Mouse (Mus musculus) C2C12 (cell line): ENCODE data around the gene Psmd9.

ENCODE experiments used
- CTCF ChIP-seq: IDR thresholded peaks from one replicate; pipeline ENCODE4 v1.5.1; 2011; ENCODE audit not compliant: control insufficient read depth, insufficient read depth, insufficient read length
- MAX ChIP-seq: IDR thresholded peaks from one replicate; pipeline ENCODE4 v1.6.1; 2011; ENCODE audit warnings: mild to moderate bottlenecking, control low read depth
- MYOD1 ChIP-seq: IDR thresholded peaks from one replicate; pipeline ENCODE4 v1.6.1; 2011; ENCODE audit warnings: low read depth; ENCODE audit not compliant: control insufficient read depth, insufficient read length
- USF1 ChIP-seq: IDR thresholded peaks from one replicate; pipeline ENCODE4 v1.6.1; 2011; ENCODE audit warnings: low read depth, mild to moderate bottlenecking, control low read depth, moderate library complexity

GRCm38 (mm10) chr5:123162942-123163341, 6.3 kb upstream of the Psmd9 start:
- TF ChIP-seq CTCF, result no peak
- no peak for TF ChIP-seq MYOD1
- no peak for TF ChIP-seq MAX
- no peak for TF ChIP-seq USF1
